Mouse (Mus musculus) lung, embryonic 16.5 days (tissue): Measurements from ENCODE around the gene Dusp13. TPM values are rescaled to one million over a fixed set of nuclear protein-coding genes. Genes with fewer than 3 reads are reported as not detected.

Experiments used
- ATAC-seq: fragments of 200-750 bp; cut with Nextera tagmentation; 2 replicates; pipeline ENCODE4 v1.8.0; 2017; ENCODE audit warnings: low read depth, mild to moderate bottlenecking, moderate library complexity
- H3K27ac ChIP-seq: fragments of 300-500 bp; sonication (generic); 2 replicates; pipeline ENCODE4 v1.5.1; 2014; ENCODE audit warnings: mild to moderate bottlenecking, control low read depth, low read length
- H3K27me3 ChIP-seq: fragments of 300-500 bp; sonication (generic); 2 replicates; pipeline ENCODE4 v1.6.1; 2014; ENCODE audit warnings: low read depth, low read length, mixed read lengths; ENCODE audit not compliant: control insufficient read depth, insufficient read depth
- H3K36me3 ChIP-seq: fragments of 300-500 bp; sonication (generic); 2 replicates; pipeline ENCODE4 v1.6.1; 2014; ENCODE audit warnings: low read length; ENCODE audit not compliant: control insufficient read depth, insufficient read depth
- H3K4me1 ChIP-seq: fragments of 300-500 bp; sonication (generic); replicated peaks from 2 replicates; pipeline ENCODE4 v1.6.1; 2014; ENCODE audit warnings: low read length, mixed read lengths; ENCODE audit not compliant: control insufficient read depth, insufficient read depth
- H3K4me2 ChIP-seq: fragments of 300-500 bp; sonication (generic); 2 replicates; pipeline ENCODE4 v1.6.1; 2014; ENCODE audit warnings: low read depth, low read length, control low read depth
- H3K4me3 ChIP-seq: fragments of 300-500 bp; sonication (generic); 2 replicates; pipeline ENCODE4 v1.5.1; 2014; ENCODE audit warnings: mild to moderate bottlenecking, low read length, control low read depth
- H3K9ac ChIP-seq: fragments of 300-500 bp; sonication (generic); 2 replicates; pipeline ENCODE4 v1.6.1; 2014; ENCODE audit warnings: low read length, control low read depth
- H3K9me3 ChIP-seq: fragments of 300-500 bp; sonication (generic); 2 replicates; pipeline ENCODE4 v1.6.1; 2016; ENCODE audit warnings: low read length; ENCODE audit not compliant: control insufficient read depth
- WGBS: fragments of 180-500 bp; shearing (Covaris S2); extraction: QIAGEN DNeasy Blood & Tissue Kit; methylation state at CpG from one replicate; pipeline ENCODE4 v1.1.7; 2014; 5-methylcytosine and 5-hydroxymethylcytosine counted together
- polyA plus RNA-seq: library from polyadenylated mRNA; unstranded; fragments of >200 nt; fragmentation: Nextera tagmentation; extraction: Ambion mirVana; gene quantifications from 2 replicates; pipeline ENCODE4 v1.2.1, GENCODE M21; 2015

Dusp13 gene
- polyA plus RNA-seq, 1 experiment from 2014 or later = 0.28 TPM

- Histone ChIP-seq H3K36me3 (no peaks in the 10 kb centered on the region), H3K4me2 (no peak within 1 kb of the TSS), H3K27ac (no peak within 1 kb of the TSS), H3K4me3 (no peak within 1 kb of the TSS), H3K27me3 (no peaks in the 10 kb centered on the region), H3K9ac (no peak within 1 kb of the TSS), H3K4me1 (peaks cover 4% of the 10 kb centered on the region; the same call in 1 of the 2 replicates), H3K9me3 (no peaks in the 10 kb centered on the region)
- no peak for ATAC-seq
- 67% methylated on average over 5 of the region's 5 CpGs for WGBS
Measured at GRCm38 (mm10) chr14:21714486-21714885, 36.5 kb downstream of the Dusp13 start, which contains the start of gene Dupd1. Gene Dupd1, minus strand, starts transcription at chr14:21714576.

- Histone ChIP-seq H3K4me1 (peaks cover 13% of the 10 kb centered on the region), H3K4me3 (no peak overlapping the region), H3K9me3 (no peaks in the 10 kb centered on the region), H3K9ac (no peak overlapping the region), H3K36me3 (no peaks in the 10 kb centered on the region), H3K4me2 (no peak overlapping the region), H3K27me3 (no peaks in the 10 kb centered on the region), H3K27ac (no peak overlapping the region)
- no peak for ATAC-seq
- WGBS = 51% methylated on average over 2 of the region's 2 CpGs
Measured at GRCm38 (mm10) chr14:21711231-21711630, 39.8 kb downstream of the Dusp13 start.

- no peaks in the 10 kb centered on the region for H3K9me3 ChIP-seq
- peaks cover 16% of the 10 kb centered on the region for H3K4me1 ChIP-seq
- no peak overlapping the region for H3K4me2 ChIP-seq
- no peak overlapping the region for H3K4me3 ChIP-seq
- no peaks in the 10 kb centered on the region for H3K36me3 ChIP-seq
- H3K27me3 ChIP-seq = no peaks in the 10 kb centered on the region
- no peak for ATAC-seq
- WGBS = 70% methylated on average over 2 of the region's 2 CpGs
- no peak overlapping the region for H3K9ac ChIP-seq
- no peak overlapping the region for H3K27ac ChIP-seq
Measured at GRCm38 (mm10) chr14:21709545-21709944, 41.4 kb downstream of the Dusp13 start.

- Histone ChIP-seq H3K36me3 (no peaks in the 10 kb centered on the region), H3K9ac (no peak overlapping the region), H3K27ac (peak overlapping the region; percentile 87), H3K4me3 (no peak overlapping the region), H3K27me3 (no peaks in the 10 kb centered on the region), H3K4me1 (peaks cover 28% of the 10 kb centered on the region), H3K4me2 (no peak overlapping the region), H3K9me3 (no peaks in the 10 kb centered on the region)
- 41% methylated on average over 12 of the region's 12 CpGs for WGBS
- ATAC-seq = peak; percentile 86
Measured at GRCm38 (mm10) chr14:21706759-21707571, 44.0 kb downstream of the Dusp13 start.

- H3K27me3 ChIP-seq = no peaks in the 10 kb centered on the region
- H3K4me1 ChIP-seq = peaks cover 24% of the 10 kb centered on the region
- no peak overlapping the region for H3K4me3 ChIP-seq
- no peak overlapping the region for H3K9ac ChIP-seq
- no peak for ATAC-seq
- 81% methylated on average over 2 of the region's 2 CpGs for WGBS
- no peaks in the 10 kb centered on the region for H3K9me3 ChIP-seq
- no peaks in the 10 kb centered on the region for H3K36me3 ChIP-seq
- H3K4me2 ChIP-seq = no peak overlapping the region
- H3K27ac ChIP-seq = no peak overlapping the region
Measured at GRCm38 (mm10) chr14:21705462-21705861, 45.5 kb downstream of the Dusp13 start.

GRCm38 (mm10) chr14:21703255-21703654, 47.7 kb downstream of the Dusp13 start:
- H3K4me1 ChIP-seq = peaks cover 24% of the 10 kb centered on the region
- H3K9me3 ChIP-seq = no peaks in the 10 kb centered on the region
- H3K4me2 ChIP-seq = no peak overlapping the region
- H3K27ac ChIP-seq = peak overlapping the region; percentile 23; the same call in 1 of the 2 replicates
- peak; percentile 32 for ATAC-seq
- H3K4me3 ChIP-seq = no peak overlapping the region
- H3K36me3 ChIP-seq = no peaks in the 10 kb centered on the region
- WGBS = 30% methylated on average over 5 of the region's 5 CpGs
- H3K27me3 ChIP-seq = no peaks in the 10 kb centered on the region
- H3K9ac ChIP-seq = no peak overlapping the region

GRCm38 (mm10) chr14:21702691-21703090, 48.3 kb downstream of the Dusp13 start:
- no peaks in the 10 kb centered on the region for H3K36me3 ChIP-seq
- no peak overlapping the region for H3K4me2 ChIP-seq
- H3K27ac ChIP-seq = 0 out of 2 replicates have a peak overlapping the region, but pooled peaks have one; percentile 5
- H3K4me1 ChIP-seq = peaks cover 24% of the 10 kb centered on the region
- no peaks in the 10 kb centered on the region for H3K9me3 ChIP-seq
- WGBS = 74% methylated on average over 8 of the region's 8 CpGs
- no peak overlapping the region for H3K4me3 ChIP-seq
- H3K9ac ChIP-seq = no peak overlapping the region
- H3K27me3 ChIP-seq = no peaks in the 10 kb centered on the region
- ATAC-seq = no peak

GRCm38 (mm10) chr14:21696186-21696830, 54.7 kb downstream of the Dusp13 start:
- Histone ChIP-seq H3K4me2 (no peak overlapping the region), H3K9ac (no peak overlapping the region), H3K4me1 (no peaks in the 10 kb centered on the region), H3K36me3 (no peaks in the 10 kb centered on the region), H3K4me3 (no peak overlapping the region), H3K27me3 (no peaks in the 10 kb centered on the region), H3K27ac (no peak overlapping the region), H3K9me3 (peaks cover 3% of the 10 kb centered on the region; the same call in 1 of the 2 replicates)
- WGBS = 75% methylated on average over 7 of the region's 7 CpGs
- no peak for ATAC-seq

GRCm38 (mm10) chr14:21695020-21695419, 56.0 kb downstream of the Dusp13 start:
- H3K4me3 ChIP-seq = no peak overlapping the region
- WGBS = 67% methylated on average over 6 of the region's 6 CpGs
- H3K4me2 ChIP-seq = no peak overlapping the region
- H3K27ac ChIP-seq = no peak overlapping the region
- H3K4me1 ChIP-seq = no peaks in the 10 kb centered on the region
- no peaks in the 10 kb centered on the region for H3K36me3 ChIP-seq
- H3K9ac ChIP-seq = no peak overlapping the region
- H3K9me3 ChIP-seq = peaks cover 3% of the 10 kb centered on the region; the same call in 1 of the 2 replicates
- H3K27me3 ChIP-seq = no peaks in the 10 kb centered on the region
- ATAC-seq = no peak
